Mouse (Mus musculus) liver, adult 2 months (tissue): ENCODE results near the gene Strip2.

ENCODE experiments used
- CTCF ChIP-seq: fragments of 200-500 bp; IDR thresholded peaks from 2 replicates; pipeline ENCODE4 v1.5.1; 2011; ENCODE audit warnings: low read depth, low read length, control low read depth
- POLR2A ChIP-seq: fragments of 200-500 bp; IDR thresholded peaks from 2 replicates; pipeline ENCODE4 v1.6.1; 2011; ENCODE audit warnings: low read length, control low read depth; ENCODE audit not compliant: insufficient read depth; ENCODE audit errors: extremely low read depth

DNA sequence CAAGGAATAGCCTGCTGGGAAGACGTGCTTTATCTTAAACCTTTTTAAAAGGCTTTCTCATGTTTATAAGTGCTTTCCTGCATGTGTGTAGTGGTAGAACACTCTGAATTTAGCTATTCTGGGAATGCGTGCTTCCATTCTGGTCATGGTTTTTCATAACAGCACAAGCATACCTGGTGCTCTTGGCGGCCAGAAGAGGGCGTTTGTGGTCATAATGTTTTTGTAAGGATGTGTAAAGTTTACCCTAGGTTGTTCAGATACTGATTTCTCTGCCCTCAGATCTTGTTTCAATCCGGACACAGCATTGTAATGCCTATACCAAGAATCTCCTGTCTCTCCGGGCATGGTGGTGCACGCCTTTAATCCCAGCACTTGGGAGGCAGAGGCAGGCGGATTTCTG is 58.0 kb downstream of the Strip2 start:
- TF ChIP-seq CTCF (peak; percentile 13; the same call in 1 of the 2 replicates), POLR2A (no peak)
